Mouse (Mus musculus) small intestine, adult 2 months (tissue): Measurements from ENCODE around the gene Zfp553. TPM values are rescaled to one million over a fixed set of nuclear protein-coding genes. Genes with fewer than 3 reads are reported as not detected.

Experiments used
- H3K27ac ChIP-seq: fragments of 200-500 bp; 2 replicates; pipeline ENCODE4 v1.5.1; 2012; ENCODE audit warnings: low read depth, low read length, control low read depth, inconsistent platforms; ENCODE audit not compliant: insufficient read depth
- H3K27me3 ChIP-seq: fragments of 200-500 bp; 2 replicates; pipeline ENCODE4 v1.6.1; 2012; ENCODE audit warnings: mild to moderate bottlenecking, moderate library complexity, low read length, inconsistent platforms; ENCODE audit not compliant: control insufficient read depth, insufficient read depth
- H3K36me3 ChIP-seq: fragments of 200-500 bp; 2 replicates; pipeline ENCODE4 v1.6.1; 2012; ENCODE audit warnings: mild to moderate bottlenecking, low read length, control low read depth, inconsistent platforms; ENCODE audit not compliant: control insufficient read depth, insufficient read depth
- H3K4me1 ChIP-seq: fragments of 200-500 bp; 2 replicates; pipeline ENCODE4 v1.6.1; 2012; ENCODE audit warnings: low read length, inconsistent platforms, mixed read lengths; ENCODE audit not compliant: control insufficient read depth, insufficient read depth, insufficient read length
- H3K4me3 ChIP-seq: fragments of 200-500 bp; 2 replicates; pipeline ENCODE4 v1.5.1; 2012; ENCODE audit warnings: low read depth, mild to moderate bottlenecking, control low read depth, inconsistent platforms, low read length, moderate library complexity
- CTCF ChIP-seq: fragments of 200-500 bp; IDR thresholded peaks from 2 replicates; pipeline ENCODE4 v1.5.1; 2012; ENCODE audit warnings: low read depth, mild to moderate bottlenecking, control low read depth, inconsistent platforms, low read length, moderate library complexity, mixed read lengths; ENCODE audit not compliant: insufficient replicate concordance, insufficient read length; ENCODE audit errors: extremely low read depth
- POLR2A ChIP-seq: fragments of 200-500 bp; IDR thresholded peaks from 2 replicates; pipeline ENCODE4 v1.6.1; 2012; ENCODE audit warnings: low read depth, mild to moderate bottlenecking, control low read depth, inconsistent platforms, low read length, moderate library complexity
- WGBS: fragments of 180-500 bp; shearing (Covaris S2); methylation state at CpG from one replicate; pipeline ENCODE4 v1.1.7; 2018; 5-methylcytosine and 5-hydroxymethylcytosine counted together
- polyA plus RNA-seq: library from polyadenylated mRNA; depleted of rRNA; stranded (reverse); fragments of >200 nt; gene quantifications from 2 replicates; pipeline ENCODE4 v1.2.3, GENCODE M21; 2012

The Zfp553 gene
- polyA plus RNA-seq, 1 experiment: 8.1 TPM

DNA sequence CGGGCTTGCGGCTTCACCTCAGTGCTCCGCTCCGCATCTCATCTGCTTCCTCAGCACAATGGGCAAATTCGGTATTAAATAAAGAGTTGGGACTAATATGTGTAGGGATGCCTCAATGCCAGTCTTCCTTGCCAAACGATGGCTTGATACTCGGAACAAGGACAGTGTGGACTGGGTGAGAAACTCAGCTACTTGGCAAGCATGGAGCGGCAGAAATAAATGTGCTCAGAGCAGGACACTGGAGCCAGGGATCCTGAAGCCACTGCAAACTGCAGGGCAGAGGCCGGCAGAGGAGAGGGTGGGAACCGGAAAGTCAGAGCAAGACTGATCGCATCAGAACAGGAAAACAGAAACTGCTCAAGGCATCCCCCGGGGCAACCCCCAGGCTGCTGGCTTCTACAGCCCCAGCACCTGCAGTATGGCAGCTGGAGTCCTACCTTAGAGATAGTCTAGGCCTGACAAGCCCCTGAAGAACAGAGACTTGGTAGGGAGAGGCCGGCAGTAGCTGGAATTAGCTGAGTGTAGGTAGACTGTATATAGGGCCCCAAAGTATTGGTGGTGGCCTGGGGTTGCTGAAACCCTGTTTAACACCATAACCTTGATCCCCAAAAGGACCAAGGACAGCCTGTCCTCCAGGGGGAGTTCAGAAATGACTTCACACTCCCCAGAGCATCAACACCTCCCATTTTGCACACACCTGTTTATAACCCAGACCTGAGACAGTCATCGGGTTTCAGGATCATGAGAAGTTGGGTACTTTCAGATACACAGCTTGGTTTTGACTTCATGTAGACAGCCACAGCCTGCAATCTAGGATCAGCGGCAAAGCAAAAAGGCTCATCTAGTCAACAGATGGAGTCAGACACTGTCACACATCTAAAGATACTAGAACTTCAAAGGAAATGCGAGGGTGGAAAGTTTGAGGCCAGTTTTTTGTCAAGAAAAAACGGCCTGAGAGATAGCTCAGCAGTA lies 44.3 kb upstream of the Zfp553 start:
- 73% methylated on average over 17 of the region's 17 CpGs for WGBS

DNA sequence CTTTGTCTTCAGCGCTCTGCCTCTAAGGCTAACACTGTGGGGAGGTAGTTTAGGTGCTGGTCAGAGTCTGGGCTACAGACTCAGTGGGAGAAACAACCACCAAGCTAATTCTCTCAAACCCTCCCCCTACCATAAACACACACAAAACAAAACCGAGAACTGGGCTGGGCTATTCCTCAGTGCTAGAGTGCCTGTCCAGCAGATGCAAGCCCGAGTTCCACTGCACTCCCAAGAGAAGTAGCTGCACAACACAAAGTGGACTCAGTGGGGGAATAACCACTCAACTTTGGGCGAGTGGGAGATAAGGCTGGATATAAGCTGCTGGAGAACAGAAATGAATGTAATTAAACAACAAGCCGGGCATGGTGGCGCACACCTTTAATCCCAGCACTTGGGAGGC lies 42.2 kb upstream of the Zfp553 start:
- peaks cover 13% of the 10 kb centered on the region for H3K4me1 ChIP-seq
- 0 out of 2 replicates have a peak overlapping the region, but pooled peaks have one; percentile 5 for H3K27ac ChIP-seq
- TF ChIP-seq POLR2A (no peak), CTCF (no peak)
- no peak overlapping the region for H3K4me3 ChIP-seq
- 82% methylated on average over 6 of the region's 6 CpGs for WGBS
- peaks cover 29% of the 10 kb centered on the region for H3K36me3 ChIP-seq
- H3K27me3 ChIP-seq: no peaks in the 10 kb centered on the region

More for the DNA sequence above, 44.3 kb upstream of the Zfp553 start:
- Histone ChIP-seq H3K27me3 (no peaks in the 10 kb centered on the region), H3K4me1 (peaks cover 5% of the 10 kb centered on the region; the same call in 1 of the 2 replicates), H3K36me3 (peaks cover 22% of the 10 kb centered on the region), H3K4me3 (no peak overlapping the region), H3K27ac (peak overlapping the region; percentile 69)
- no peak for TF ChIP-seq CTCF
- no peak for TF ChIP-seq POLR2A

DNA sequence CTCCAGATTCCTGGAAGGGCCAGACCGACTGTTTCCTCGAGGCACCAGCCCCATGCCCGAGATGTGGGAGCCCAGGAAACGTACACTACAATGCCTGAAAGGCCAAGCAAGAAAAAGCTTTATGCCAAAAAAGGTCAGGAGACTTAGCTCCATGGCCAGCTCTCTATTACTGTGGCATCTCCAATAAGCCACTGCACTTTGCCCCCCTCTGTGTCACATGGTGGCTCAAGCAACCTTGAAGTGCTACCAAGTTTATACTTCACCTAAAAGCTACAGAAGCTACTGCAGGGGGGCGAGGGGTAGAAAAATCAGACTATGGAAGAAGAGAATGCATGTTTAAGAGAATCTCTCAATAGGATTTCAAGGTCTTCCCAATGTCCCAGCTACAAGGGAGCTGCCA lies 39.9 kb upstream of the Zfp553 start:
- Histone ChIP-seq H3K27me3 (no peaks in the 10 kb centered on the region), H3K4me3 (no peak overlapping the region), H3K4me1 (peaks cover 16% of the 10 kb centered on the region), H3K27ac (no peak overlapping the region), H3K36me3 (peaks cover 36% of the 10 kb centered on the region)
- TF ChIP-seq CTCF: no peak
- no peak for TF ChIP-seq POLR2A
- WGBS: 75% methylated on average over 5 of the region's 5 CpGs

DNA sequence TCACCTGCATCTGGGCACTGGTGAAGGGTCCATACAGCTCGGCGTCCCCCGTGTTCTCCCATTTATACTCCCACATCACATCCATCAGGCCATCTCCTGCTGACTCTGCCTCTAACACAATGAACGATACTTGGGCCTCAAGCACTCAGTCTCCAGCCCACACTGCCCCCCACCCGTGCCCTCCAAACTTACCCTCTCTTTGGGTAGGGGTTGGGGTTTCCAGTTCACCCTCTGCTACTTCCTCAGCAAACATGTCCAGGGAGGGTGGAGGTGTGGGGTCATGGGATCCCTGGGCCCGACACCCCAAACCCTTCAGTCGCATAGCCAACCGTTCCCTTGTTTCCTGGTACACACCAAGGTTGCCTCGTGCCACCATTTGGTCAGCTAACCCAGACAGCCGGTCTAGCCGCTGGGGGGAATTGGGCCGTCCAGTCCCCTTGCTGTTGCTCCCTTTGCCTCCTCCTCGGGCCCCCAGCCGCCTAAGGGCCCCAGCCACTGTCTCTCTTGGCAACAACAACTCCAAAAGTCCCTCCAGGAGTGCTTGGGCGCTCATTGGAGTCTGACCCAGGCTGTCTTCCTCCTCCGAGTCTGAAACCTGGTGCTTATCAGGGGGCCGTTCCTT lies 38.7 kb upstream of the Zfp553 start:
- H3K4me3 ChIP-seq: peak overlapping the region; percentile 87
- H3K4me1 ChIP-seq: peaks cover 16% of the 10 kb centered on the region
- no peaks in the 10 kb centered on the region for H3K27me3 ChIP-seq
- H3K36me3 ChIP-seq: peaks cover 47% of the 10 kb centered on the region
- no peak overlapping the region for H3K27ac ChIP-seq
- 64% methylated on average over 17 of the region's 17 CpGs for WGBS
- no peak for TF ChIP-seq POLR2A
- no peak for TF ChIP-seq CTCF

DNA sequence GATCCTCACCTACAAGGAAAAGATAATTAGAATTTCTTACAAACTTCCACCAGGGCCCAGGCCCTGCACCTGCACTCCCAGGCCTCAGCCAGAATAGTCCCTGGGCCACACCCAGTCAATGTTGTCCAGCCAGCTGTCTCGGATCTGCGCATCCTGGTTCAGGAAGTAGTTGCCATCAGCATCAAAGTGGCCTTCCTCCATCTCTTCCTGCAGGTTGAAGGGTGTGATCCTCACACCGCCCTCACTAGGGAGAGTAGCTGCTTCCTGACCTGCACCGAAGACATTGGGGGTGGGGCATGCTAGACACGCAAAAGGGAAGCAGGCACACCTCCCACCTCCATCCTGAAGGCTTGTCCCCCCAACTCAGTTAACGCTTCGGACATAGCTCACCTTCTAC lies 38.2 kb upstream of the Zfp553 start:
- Histone ChIP-seq H3K27ac (peak overlapping the region; percentile 56; the same call in 1 of the 2 replicates), H3K27me3 (no peaks in the 10 kb centered on the region), H3K4me3 (peak overlapping the region; percentile 87), H3K36me3 (peaks cover 52% of the 10 kb centered on the region), H3K4me1 (peaks cover 13% of the 10 kb centered on the region)
- WGBS: 35% methylated on average over 7 of the region's 7 CpGs
- TF ChIP-seq POLR2A (no peak), CTCF (no peak)

DNA sequence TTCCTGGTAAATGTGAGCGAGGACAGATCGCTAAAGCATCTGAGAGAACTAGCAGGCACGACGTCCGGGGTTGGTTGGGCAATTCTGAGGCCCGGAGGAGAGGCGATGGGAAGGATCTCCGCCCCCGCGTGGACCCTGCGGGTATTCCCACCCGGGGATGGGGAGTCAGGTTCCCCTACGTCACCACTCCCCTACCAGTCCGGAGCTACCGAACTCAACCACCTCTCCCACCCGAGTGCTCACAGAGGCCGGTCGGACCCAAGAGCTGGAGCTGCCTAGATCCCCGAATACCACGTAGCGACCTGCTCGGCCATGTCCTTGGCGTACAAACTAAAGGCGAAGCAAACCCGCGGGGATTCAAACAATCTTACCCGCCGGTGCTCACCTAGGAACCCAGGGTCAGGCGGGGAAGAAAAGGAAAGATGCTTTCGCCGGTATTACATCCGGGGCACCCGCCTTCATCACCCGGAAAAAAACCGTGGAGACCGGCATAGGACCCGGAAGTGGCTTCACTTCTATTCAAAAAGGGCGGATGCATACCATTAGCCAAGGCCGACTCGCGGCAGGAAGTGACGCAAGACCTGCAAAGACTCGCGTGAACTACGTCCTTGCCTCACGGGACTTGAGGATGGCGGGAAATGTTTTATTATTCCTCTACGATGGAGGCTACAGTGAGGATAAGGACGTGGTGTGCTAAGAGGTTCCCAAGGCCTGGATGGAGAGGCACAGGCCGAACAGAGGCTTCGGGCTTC lies 37.1 kb upstream of the Zfp553 start, which contains the start of gene Cd2bp2:
TSS of gene Cd2bp2 (minus strand) at position 507 of the 752 bp plus-strand sequence.
- peaks cover 13% of the 10 kb centered on the region for H3K4me1 ChIP-seq
- H3K36me3 ChIP-seq: peaks cover 63% of the 10 kb centered on the region
- no peaks in the 10 kb centered on the region for H3K27me3 ChIP-seq
- TF ChIP-seq CTCF (no peak), POLR2A (no peak; the same call in none of the 2 replicates)
- peak within 1 kb of the TSS; percentile 56 for H3K27ac ChIP-seq
- H3K4me3 ChIP-seq: peak within 1 kb of the TSS; percentile 87
- WGBS: under 1% methylated on average over 51 of the region's 51 CpGs
